ENCODE assay signal across 21 mouse cellular contexts in the genomic region with DNA sequence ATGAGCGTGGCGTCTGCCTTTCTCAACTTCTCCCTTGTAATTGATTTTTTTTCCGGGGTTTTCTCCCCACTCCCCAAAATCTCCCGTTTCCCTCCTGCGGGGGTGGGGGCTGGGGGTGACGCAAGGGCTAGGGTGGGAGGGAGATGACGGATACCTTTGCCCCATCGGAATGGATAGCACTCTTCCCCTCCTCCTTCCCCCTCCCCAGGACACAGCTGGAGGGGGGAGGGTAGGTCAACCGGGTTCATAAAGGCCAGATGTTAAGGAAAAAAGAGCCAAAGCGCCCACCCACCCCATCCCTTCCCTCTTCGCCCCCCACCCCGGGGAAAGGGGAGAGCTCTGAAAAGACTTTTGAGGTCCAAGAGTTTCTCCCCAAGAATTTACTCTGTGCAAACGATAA. TPM values are rescaled to one million over a fixed set of nuclear protein-coding genes. Genes with fewer than 3 reads are reported as not detected.
A peak's percentile ranks its signal among the peaks of the same experiment; 100 is the strongest.
DNase-seq lines count a peak whose midpoint lies in the region; ATAC-seq lines count a peak whose summit lies in the region.
"Had no signal": no experiment of that assay in that cellular context is flagged by ENCODE, and none has a peak within 500 bp of the region (broad histone marks: within the 10 kb centered on the region; RNA-seq: fewer than 3 reads in every experiment).

No protein-coding gene starts in this region.

- no peaks in the 10 kb centered on the region for H3K36me3 ChIP-seq in neural tube, embryonic 15.5 days
- no peaks in the 10 kb centered on the region for H3K36me3 ChIP-seq in embryonic facial prominence, embryonic 13.5 days
- H3K36me3 ChIP-seq: embryonic facial prominence, embryonic 15.5 days; liver, embryonic 13.5 days; lung, embryonic 15.5 days; neural tube, embryonic 12.5 days had no signal

- peak; percentile 78 for DNase-seq in heart, adult 11 months
- DNase-seq in heart, postnatal 36 days = no peak
- peak; percentile 29 for DNase-seq in neural tube, embryonic 10.5 days (ENCODE audit: extremely low spot score, low spot score)
- DNase-seq in spleen, adult 18-20 months = no peak
- no peak for DNase-seq in right cerebral cortex, postnatal 14 days
- DNase-seq: adrenal gland, adult 2 months; B cell, adult 2 months; cerebellum, adult 11 months; cerebellum, postnatal 25 days; kidney, adult 9 months; liver, embryonic 13.5 days; thymus, postnatal 36 days had no signal

- no peak overlapping the region for H3K4me2 ChIP-seq in neural tube, embryonic 15.5 days
- H3K4me2 ChIP-seq in embryonic facial prominence, embryonic 13.5 days = peak overlapping the region; percentile 28
- H3K4me2 ChIP-seq: embryonic facial prominence, embryonic 15.5 days; liver, embryonic 13.5 days; lung, embryonic 15.5 days had no signal

- 12% methylated on average over 13 of the region's 13 CpGs for WGBS in neural tube, embryonic 15.5 days
- 5% methylated on average over 13 of the region's 13 CpGs for WGBS in embryonic facial prominence, embryonic 13.5 days

- H3K27me3 ChIP-seq in neural tube, embryonic 15.5 days (replicated peaks) = peaks cover 81% of the 10 kb centered on the region
- H3K27me3 ChIP-seq in embryonic facial prominence, embryonic 13.5 days = peaks cover 84% of the 10 kb centered on the region

- H3K9ac ChIP-seq in neural tube, embryonic 15.5 days (replicated peaks) = no peak overlapping the region
- no peak overlapping the region for H3K9ac ChIP-seq in embryonic facial prominence, embryonic 13.5 days
- H3K9ac ChIP-seq: embryonic facial prominence, embryonic 15.5 days; liver, embryonic 13.5 days; lung, embryonic 15.5 days; neural tube, embryonic 12.5 days had no signal

- intact Hi-C loops in heart, postnatal 36 days (cut with DNase I) = loop anchor here (5.0 kb wide), 1 partner anchor 219 kb away; no protein-coding TSS in a partner anchor

- no peak overlapping the region for H3K27ac ChIP-seq in neural tube, embryonic 15.5 days (replicated peaks)
- H3K27ac ChIP-seq in embryonic facial prominence, embryonic 13.5 days = no peak overlapping the region
- H3K27ac ChIP-seq: embryonic facial prominence, embryonic 15.5 days; liver, embryonic 13.5 days; lung, embryonic 15.5 days; macrophage; neural tube, embryonic 12.5 days; stomach, postnatal 0 days had no signal

- ATAC-seq in neural tube, embryonic 15.5 days (ENCODE audit: low FRiP score) = no peak
- no peak for ATAC-seq in embryonic facial prominence, embryonic 13.5 days (ENCODE audit: insufficient number of reproducible peaks, insufficient read depth, low FRiP score, low TSS enrichment, low read depth)
- ATAC-seq: forebrain, embryonic 16.5 days had no signal

- no peak overlapping the region for H3K4me3 ChIP-seq in neural tube, embryonic 15.5 days (replicated peaks)
- H3K4me3 ChIP-seq in embryonic facial prominence, embryonic 13.5 days = no peak overlapping the region
- H3K4me3 ChIP-seq: embryonic facial prominence, embryonic 15.5 days; liver, embryonic 13.5 days; lung, embryonic 15.5 days; neural tube, embryonic 12.5 days had no signal

- H3K4me1 ChIP-seq in neural tube, embryonic 15.5 days = peaks cover 35% of the 10 kb centered on the region
- peaks cover 42% of the 10 kb centered on the region for H3K4me1 ChIP-seq in embryonic facial prominence, embryonic 13.5 days

- no peaks in the 10 kb centered on the region for H3K9me3 ChIP-seq in neural tube, embryonic 15.5 days (replicated peaks)
- no peaks in the 10 kb centered on the region for H3K9me3 ChIP-seq in embryonic facial prominence, embryonic 13.5 days
- H3K9me3 ChIP-seq: embryonic facial prominence, embryonic 15.5 days; liver, embryonic 13.5 days; lung, embryonic 15.5 days; neural tube, embryonic 12.5 days had no signal

RNA-seq across cellular contexts. Expression of gene Epop, which starts 3.1 kb away (rescaled TPM):
- total RNA-seq in heart, postnatal 36 days (2021) = 1 to 10 TPM in 1 of 2 experiments, under 1 TPM in 1; 0.95 to 2.4 TPM
- 2.1 TPM in 2 replicates for polyA plus RNA-seq in neural tube, embryonic 15.5 days (2015; fragmentation: Nextera tagmentation; extraction: Ambion mirVana)
- 4.3 and 7.2 TPM in 2 replicates for polyA plus RNA-seq in embryonic facial prominence, embryonic 13.5 days (2015; fragmentation: Nextera tagmentation; extraction: Ambion mirVana)

RNA-seq across cellular contexts. Expression of gene Mllt6, which starts 36.8 kb away (rescaled TPM):
- 10 to 100 TPM; 67.0 to 68.8 TPM for total RNA-seq in heart, postnatal 36 days (2021)
- polyA plus RNA-seq in neural tube, embryonic 15.5 days (2015; fragmentation: Nextera tagmentation; extraction: Ambion mirVana) = 2.3 and 3.1 TPM in 2 replicates
- 3.1 and 3.3 TPM in 2 replicates for polyA plus RNA-seq in embryonic facial prominence, embryonic 13.5 days (2015; fragmentation: Nextera tagmentation; extraction: Ambion mirVana)

RNA-seq across cellular contexts. Expression of gene Srcin1, which starts 50.4 kb away (rescaled TPM):
- under 1 TPM; 0.08 to 0.16 TPM for total RNA-seq in heart, postnatal 36 days (2021)
- 7.2 and 10.5 TPM in 2 replicates for polyA plus RNA-seq in neural tube, embryonic 15.5 days (2015; fragmentation: Nextera tagmentation; extraction: Ambion mirVana)
- polyA plus RNA-seq in embryonic facial prominence, embryonic 13.5 days (2015; fragmentation: Nextera tagmentation; extraction: Ambion mirVana) = 0.76 and 1.2 TPM in 2 replicates
- total RNA-seq: hematopoietic stem cell, adult 5-6 weeks had no signal
- polyA plus RNA-seq: liver, embryonic 13.5 days had no signal

RNA-seq across cellular contexts. Expression of gene Cisd3, which starts 59.2 kb away (rescaled TPM):
- total RNA-seq in heart, postnatal 36 days (2021) = 100 to 1,000 TPM; 146 TPM
- 46.9 and 50.1 TPM in 2 replicates for polyA plus RNA-seq in neural tube, embryonic 15.5 days (2015; fragmentation: Nextera tagmentation; extraction: Ambion mirVana)
- 12.5 and 13.4 TPM in 2 replicates for polyA plus RNA-seq in embryonic facial prominence, embryonic 13.5 days (2015; fragmentation: Nextera tagmentation; extraction: Ambion mirVana)

Comparison
In these comparisons a context has a peak if more than half of its experiments do, and no peak if none do; other contexts are left out.
1. DNase-seq: peak in heart, adult 11 months (single experiment) and neural tube, embryonic 10.5 days (single experiment); none in heart, postnatal 36 days (0 of 2), spleen, adult 18-20 months (0 of 2) and right cerebral cortex, postnatal 14 days (single experiment).